Mouse (Mus musculus): Measurements from ENCODE around the gene Tshb. TPM values are rescaled to one million over a fixed set of nuclear protein-coding genes. Genes with fewer than 3 reads are reported as not detected.
A peak's percentile ranks its signal among the peaks of the same experiment; 100 is the strongest.

Tshb gene
- polyA plus RNA-seq, 1 experiment from 2014 or later: not detected

- Histone ChIP-seq H3K4me1 (peaks cover 8% of the 10 kb centered on the region), H3K4me3 (no peak overlapping the region), H3K36me3 (peaks cover 7% of the 10 kb centered on the region; the same call in 1 of the 2 replicates), H3K9me3 (no peaks in the 10 kb centered on the region), H3K4me2 (replicated peaks) (no peak overlapping the region), H3K27ac (replicated peaks) (no peak overlapping the region), H3K27me3 (no peaks in the 10 kb centered on the region), H3K9ac (replicated peaks) (no peak overlapping the region)
- 90% methylated on average over 3 of the region's 3 CpGs for WGBS
- ATAC-seq (ENCODE audit: low FRiP score, low read depth): no peak
These were observed 31.0 kb downstream of the Tshb start for GRCm38 (mm10) chr3:102751536-102751935.

GRCm38 (mm10) chr3:102751136-102751535, 31.4 kb downstream of the Tshb start:
- Histone ChIP-seq H3K9ac (replicated peaks) (no peak overlapping the region), H3K36me3 (peaks cover 7% of the 10 kb centered on the region; the same call in 1 of the 2 replicates), H3K4me2 (replicated peaks) (no peak overlapping the region), H3K4me3 (no peak overlapping the region), H3K27me3 (no peaks in the 10 kb centered on the region), H3K27ac (replicated peaks) (no peak overlapping the region), H3K9me3 (no peaks in the 10 kb centered on the region), H3K4me1 (peaks cover 8% of the 10 kb centered on the region)
- WGBS: 78% methylated on average over 5 of the region's 5 CpGs
- no peak for ATAC-seq (ENCODE audit: low FRiP score, low read depth)

GRCm38 (mm10) chr3:102748686-102749085, 33.8 kb downstream of the Tshb start:
- Histone ChIP-seq H3K27ac (replicated peaks) (peak overlapping the region; percentile 46; the same call in 1 of the 2 replicates), H3K36me3 (peaks cover 7% of the 10 kb centered on the region; the same call in 1 of the 2 replicates), H3K9me3 (no peaks in the 10 kb centered on the region), H3K4me3 (no peak overlapping the region), H3K27me3 (no peaks in the 10 kb centered on the region), H3K4me1 (peaks cover 19% of the 10 kb centered on the region), H3K9ac (replicated peaks) (no peak overlapping the region), H3K4me2 (replicated peaks) (no peak overlapping the region)
- no peak for ATAC-seq (ENCODE audit: low FRiP score, low read depth)
- WGBS: 83% methylated on average over 5 of the region's 5 CpGs

GRCm38 (mm10) chr3:102748038-102748437, 34.5 kb downstream of the Tshb start:
- peaks cover 4% of the 10 kb centered on the region; the same call in 1 of the 2 replicates for H3K36me3 ChIP-seq
- H3K27me3 ChIP-seq: no peaks in the 10 kb centered on the region
- H3K4me3 ChIP-seq: no peak overlapping the region
- ATAC-seq (ENCODE audit: low FRiP score, low read depth): no peak
- H3K9me3 ChIP-seq: no peaks in the 10 kb centered on the region
- peaks cover 25% of the 10 kb centered on the region for H3K4me1 ChIP-seq
- WGBS: 68% methylated on average over 3 of the region's 3 CpGs
- H3K4me2 ChIP-seq (replicated peaks): no peak overlapping the region
- peak overlapping the region; percentile 46; the same call in 1 of the 2 replicates for H3K27ac ChIP-seq (replicated peaks)
- H3K9ac ChIP-seq (replicated peaks): no peak overlapping the region

- H3K9ac ChIP-seq (replicated peaks): no peak overlapping the region
- H3K36me3 ChIP-seq: no peaks in the 10 kb centered on the region
- H3K27me3 ChIP-seq: no peaks in the 10 kb centered on the region
- no peak overlapping the region for H3K4me2 ChIP-seq (replicated peaks)
- ATAC-seq (ENCODE audit: low FRiP score, low read depth): no peak
- H3K4me1 ChIP-seq: peaks cover 31% of the 10 kb centered on the region
- H3K9me3 ChIP-seq: no peaks in the 10 kb centered on the region
- 85% methylated on average over 4 of the region's 4 CpGs for WGBS
- H3K4me3 ChIP-seq: no peak overlapping the region
- no peak overlapping the region for H3K27ac ChIP-seq (replicated peaks)
These were observed 36.3 kb downstream of the Tshb start for GRCm38 (mm10) chr3:102746174-102746573.

- Histone ChIP-seq H3K27ac (replicated peaks) (no peak overlapping the region), H3K36me3 (no peaks in the 10 kb centered on the region), H3K4me1 (peaks cover 31% of the 10 kb centered on the region), H3K4me3 (no peak overlapping the region), H3K9me3 (no peaks in the 10 kb centered on the region), H3K27me3 (no peaks in the 10 kb centered on the region), H3K4me2 (replicated peaks) (no peak overlapping the region), H3K9ac (replicated peaks) (no peak overlapping the region)
- ATAC-seq (ENCODE audit: low FRiP score, low read depth): no peak
- 47% methylated on average over 5 of the region's 5 CpGs for WGBS
These were observed 37.9 kb downstream of the Tshb start for GRCm38 (mm10) chr3:102744657-102745056.

- peaks cover 32% of the 10 kb centered on the region for H3K4me1 ChIP-seq
- H3K36me3 ChIP-seq: no peaks in the 10 kb centered on the region
- H3K4me3 ChIP-seq: no peak overlapping the region
- H3K27ac ChIP-seq (replicated peaks): no peak overlapping the region
- H3K9me3 ChIP-seq: no peaks in the 10 kb centered on the region
- WGBS: 66% methylated on average over 9 of the region's 9 CpGs
- H3K27me3 ChIP-seq: no peaks in the 10 kb centered on the region
- no peak overlapping the region for H3K4me2 ChIP-seq (replicated peaks)
- no peak overlapping the region for H3K9ac ChIP-seq (replicated peaks)
- ATAC-seq (ENCODE audit: low FRiP score, low read depth): no peak
These were observed 38.6 kb downstream of the Tshb start for GRCm38 (mm10) chr3:102743781-102744471.

- no peak overlapping the region for H3K9ac ChIP-seq (replicated peaks)
- peak overlapping the region; percentile 54; the same call in 1 of the 2 replicates for H3K27ac ChIP-seq (replicated peaks)
- no peak overlapping the region for H3K4me2 ChIP-seq (replicated peaks)
- peak; percentile 66; the same call in 1 of the 2 replicates for ATAC-seq (ENCODE audit: low FRiP score, low read depth)
- no peaks in the 10 kb centered on the region for H3K27me3 ChIP-seq
- H3K9me3 ChIP-seq: no peaks in the 10 kb centered on the region
- H3K36me3 ChIP-seq: no peaks in the 10 kb centered on the region
- WGBS: 20% methylated on average over 4 of the region's 4 CpGs
- no peak overlapping the region for H3K4me3 ChIP-seq
- peaks cover 33% of the 10 kb centered on the region for H3K4me1 ChIP-seq
These were observed 39.3 kb downstream of the Tshb start for GRCm38 (mm10) chr3:102743202-102743601.

- no peaks in the 10 kb centered on the region for H3K27me3 ChIP-seq
- H3K27ac ChIP-seq (replicated peaks): peak overlapping the region; percentile 54; the same call in 1 of the 2 replicates
- H3K4me1 ChIP-seq: peaks cover 30% of the 10 kb centered on the region
- H3K36me3 ChIP-seq: no peaks in the 10 kb centered on the region
- H3K9ac ChIP-seq (replicated peaks): no peak overlapping the region
- H3K4me2 ChIP-seq (replicated peaks): no peak overlapping the region
- ATAC-seq (ENCODE audit: low FRiP score, low read depth): peak; percentile 48; the same call in 1 of the 2 replicates
- no peaks in the 10 kb centered on the region for H3K9me3 ChIP-seq
- 18% methylated on average over 4 of the region's 4 CpGs for WGBS
- no peak overlapping the region for H3K4me3 ChIP-seq
These were observed 39.8 kb downstream of the Tshb start for GRCm38 (mm10) chr3:102742725-102743124.

GRCm38 (mm10) chr3:102738926-102739325, 43.6 kb downstream of the Tshb start:
- H3K4me1 ChIP-seq: peaks cover 37% of the 10 kb centered on the region
- H3K4me3 ChIP-seq: no peak overlapping the region
- WGBS: 81% methylated on average over 6 of the region's 6 CpGs
- no peak overlapping the region for H3K4me2 ChIP-seq (replicated peaks)
- no peak for ATAC-seq (ENCODE audit: low FRiP score, low read depth)
- no peaks in the 10 kb centered on the region for H3K36me3 ChIP-seq
- H3K9me3 ChIP-seq: no peaks in the 10 kb centered on the region
- no peak overlapping the region for H3K9ac ChIP-seq (replicated peaks)
- H3K27me3 ChIP-seq: peaks cover under 1% of the 10 kb centered on the region; the same call in 1 of the 2 replicates
- no peak overlapping the region for H3K27ac ChIP-seq (replicated peaks)

- ATAC-seq (ENCODE audit: low FRiP score, low read depth): no peak
- H3K4me1 ChIP-seq: peaks cover 31% of the 10 kb centered on the region
- no peak overlapping the region for H3K9ac ChIP-seq (replicated peaks)
- H3K27me3 ChIP-seq: peaks cover 6% of the 10 kb centered on the region; the same call in 1 of the 2 replicates
- H3K4me3 ChIP-seq: no peak overlapping the region
- no peaks in the 10 kb centered on the region for H3K36me3 ChIP-seq
- H3K27ac ChIP-seq (replicated peaks): no peak overlapping the region
- 82% methylated on average over 10 of the region's 10 CpGs for WGBS
- no peak overlapping the region for H3K4me2 ChIP-seq (replicated peaks)
- no peaks in the 10 kb centered on the region for H3K9me3 ChIP-seq
These were observed 44.2 kb downstream of the Tshb start for GRCm38 (mm10) chr3:102738161-102738901.

- H3K9me3 ChIP-seq: no peaks in the 10 kb centered on the region
- no peak overlapping the region for H3K9ac ChIP-seq (replicated peaks)
- H3K27me3 ChIP-seq: peaks cover 14% of the 10 kb centered on the region; the same call in 1 of the 2 replicates
- no peak overlapping the region for H3K4me3 ChIP-seq
- H3K27ac ChIP-seq (replicated peaks): no peak overlapping the region
- no peak for ATAC-seq (ENCODE audit: low FRiP score, low read depth)
- H3K4me2 ChIP-seq (replicated peaks): no peak overlapping the region
- WGBS: 87% methylated on average over 6 of the region's 6 CpGs
- H3K4me1 ChIP-seq: peaks cover 22% of the 10 kb centered on the region
- no peaks in the 10 kb centered on the region for H3K36me3 ChIP-seq
These were observed 45.4 kb downstream of the Tshb start for GRCm38 (mm10) chr3:102737106-102737505.
